Mouse (Mus musculus) embryonic facial prominence, embryonic 14.5 days (tissue): Measurements from ENCODE around the gene Dab1. TPM values are rescaled to one million over a fixed set of nuclear protein-coding genes. Genes with fewer than 3 reads are reported as not detected.

Experiments used
- ATAC-seq: fragments of 200-750 bp; cut with Nextera tagmentation; 2 replicates; pipeline ENCODE4 v1.8.0; 2017; ENCODE audit warnings: low read depth, moderate number of reproducible peaks, moderate TSS enrichment
- DNase-seq: peaks from one replicate; pipeline ENCODE4 v3.0.0-alpha.2; 2015; ENCODE audit warnings: low spot score
- H3K27ac ChIP-seq: fragments of 300-500 bp; sonication (generic); replicated peaks from 2 replicates; pipeline ENCODE4 v1.5.1; 2014; ENCODE audit warnings: low read depth, mild to moderate bottlenecking, low read length, moderate library complexity
- H3K27me3 ChIP-seq: fragments of 300-500 bp; sonication (generic); replicated peaks from 2 replicates; pipeline ENCODE4 v1.6.1; 2014; ENCODE audit warnings: low read length; ENCODE audit not compliant: control insufficient read depth, insufficient read depth
- H3K36me3 ChIP-seq: fragments of 300-500 bp; sonication (generic); 2 replicates; pipeline ENCODE4 v1.6.1; 2014; ENCODE audit warnings: low read length, mixed read lengths; ENCODE audit not compliant: control insufficient read depth, insufficient read depth
- H3K4me1 ChIP-seq: fragments of 300-500 bp; sonication (generic); 2 replicates; pipeline ENCODE4 v1.6.1; 2014; ENCODE audit warnings: antibody characterized with exemption, low read length; ENCODE audit not compliant: control insufficient read depth, insufficient read depth
- H3K4me2 ChIP-seq: fragments of 300-500 bp; sonication (generic); 2 replicates; pipeline ENCODE4 v1.6.1; 2014; ENCODE audit warnings: low read depth, mild to moderate bottlenecking, low read length, moderate library complexity, mixed read lengths
- H3K4me3 ChIP-seq: fragments of 300-500 bp; sonication (generic); 2 replicates; pipeline ENCODE4 v1.5.1; 2014; ENCODE audit warnings: low read depth, mild to moderate bottlenecking, low read length
- H3K9ac ChIP-seq: fragments of 300-500 bp; sonication (generic); 2 replicates; pipeline ENCODE4 v1.6.1; 2014; ENCODE audit warnings: low read depth, mild to moderate bottlenecking, low read length, moderate library complexity, mixed read lengths
- H3K9me3 ChIP-seq: fragments of 300-500 bp; sonication (generic); 2 replicates; pipeline ENCODE4 v1.6.1; 2016; ENCODE audit warnings: low read length; ENCODE audit not compliant: control insufficient read depth
- WGBS: fragments of 180-500 bp; shearing (Covaris S2); extraction: QIAGEN DNeasy Blood & Tissue Kit; methylation state at CpG from one replicate; pipeline ENCODE4 v1.1.7; 2014; 5-methylcytosine and 5-hydroxymethylcytosine counted together
- polyA plus RNA-seq: library from polyadenylated mRNA; unstranded; fragments of >200 nt; fragmentation: Nextera tagmentation; extraction: Ambion mirVana; gene quantifications from 2 replicates; pipeline ENCODE4 v1.2.1, GENCODE M21; 2014

The Dab1 gene
- polyA plus RNA-seq, 1 experiment from 2014 or later: 7.5 TPM

GRCm38 (mm10) chr4:104547091-104547490 is 927.9 kb downstream of the Dab1 start:
- H3K4me2 ChIP-seq: no peak overlapping the region
- H3K27ac ChIP-seq: no peak overlapping the region
- H3K4me3 ChIP-seq: no peak overlapping the region
- ATAC-seq (no peak; the same call in 1 of the 2 replicates), DNase-seq (peak; percentile 9)
- H3K9me3 ChIP-seq: no peaks in the 10 kb centered on the region
- no peaks in the 10 kb centered on the region for H3K4me1 ChIP-seq
- no peaks in the 10 kb centered on the region for H3K36me3 ChIP-seq
- H3K9ac ChIP-seq: no peak overlapping the region
- 76% methylated on average over 5 of the region's 5 CpGs for WGBS
- no peaks in the 10 kb centered on the region for H3K27me3 ChIP-seq

GRCm38 (mm10) chr4:104548287-104548686 is 929.1 kb downstream of the Dab1 start:
- Histone ChIP-seq H3K9me3 (no peaks in the 10 kb centered on the region), H3K4me3 (no peak overlapping the region), H3K4me2 (no peak overlapping the region), H3K27ac (no peak overlapping the region), H3K4me1 (no peaks in the 10 kb centered on the region), H3K27me3 (no peaks in the 10 kb centered on the region), H3K9ac (no peak overlapping the region), H3K36me3 (no peaks in the 10 kb centered on the region)
- ATAC-seq (no peak), DNase-seq (no peak)
- 100% methylated on average over 1 of the region's 1 CpGs for WGBS

DNA sequence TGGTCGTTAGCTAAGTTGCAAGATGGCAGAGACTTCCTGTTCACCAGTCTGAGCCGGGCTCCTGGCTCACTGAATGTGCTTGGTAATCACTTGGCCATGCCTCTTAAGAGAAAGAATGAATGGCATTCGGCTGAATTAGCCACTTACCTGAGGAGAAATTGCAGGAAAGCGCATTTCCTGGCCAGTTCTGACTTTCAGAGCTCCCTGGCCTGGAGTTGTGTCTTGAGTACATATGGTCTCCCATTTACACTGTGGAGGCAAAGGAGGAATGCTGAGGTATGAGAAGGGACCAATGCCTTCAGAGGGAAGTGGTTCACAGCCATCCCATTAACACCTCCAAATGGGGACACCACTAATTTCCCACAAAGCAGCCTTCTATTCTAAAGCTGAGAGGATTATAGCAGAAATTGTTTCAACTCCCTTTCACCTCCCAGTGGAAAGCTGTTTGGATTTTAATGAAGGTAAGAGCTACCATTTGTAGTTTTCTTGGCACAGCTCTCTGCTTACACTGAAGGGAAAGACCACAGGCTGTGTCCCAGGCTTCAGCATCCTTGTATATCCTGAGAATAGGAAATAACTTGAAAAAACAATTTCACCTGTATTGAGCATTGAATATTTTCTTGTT is 931.5 kb downstream of the Dab1 start:
- Histone ChIP-seq H3K36me3 (no peaks in the 10 kb centered on the region), H3K4me1 (no peaks in the 10 kb centered on the region), H3K9ac (no peak overlapping the region), H3K27ac (no peak overlapping the region), H3K4me3 (no peak overlapping the region), H3K4me2 (no peak overlapping the region), H3K27me3 (no peaks in the 10 kb centered on the region), H3K9me3 (no peaks in the 10 kb centered on the region)
- no peak for DNase-seq
- WGBS: 50% methylated on average over 4 of the region's 4 CpGs
- ATAC-seq: no peak

DNA sequence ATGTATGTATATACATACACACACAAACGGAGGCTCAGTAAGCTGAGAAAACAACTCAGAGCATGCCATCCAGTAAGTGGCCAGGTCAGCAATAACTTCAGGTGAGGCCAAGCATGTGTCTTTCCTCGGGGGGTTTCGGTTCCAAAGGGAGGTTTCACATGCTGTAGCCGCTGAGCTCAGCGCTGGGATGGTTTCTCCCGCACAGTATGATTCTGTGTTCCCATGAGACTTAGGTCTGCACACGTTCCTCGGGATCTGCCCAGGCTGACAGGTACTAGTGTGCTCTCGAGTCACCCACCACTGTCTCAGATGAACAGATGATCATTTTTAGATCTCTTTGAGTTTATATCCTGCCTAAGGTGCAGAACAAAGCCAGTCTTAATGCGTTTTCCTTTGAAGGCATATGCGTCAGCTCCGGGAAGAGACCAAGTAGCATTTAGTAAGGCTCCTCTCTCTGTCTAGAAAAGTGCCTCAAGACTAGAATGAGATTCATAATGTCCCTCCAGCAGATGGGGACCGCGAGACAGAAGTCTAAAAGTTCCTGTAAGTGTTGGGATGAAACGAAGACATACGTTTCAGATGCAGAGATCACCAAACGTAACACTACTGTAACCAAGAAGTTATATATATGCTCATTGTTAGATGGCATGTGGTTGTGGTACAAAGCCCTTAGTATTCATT is 932.4 kb downstream of the Dab1 start:
- Histone ChIP-seq H3K4me3 (no peak overlapping the region), H3K9ac (no peak overlapping the region), H3K27me3 (no peaks in the 10 kb centered on the region), H3K9me3 (no peaks in the 10 kb centered on the region), H3K27ac (no peak overlapping the region), H3K4me2 (no peak overlapping the region), H3K4me1 (0 out of 2 replicates have a peak, but pooled peaks cover 3% of the 10 kb centered on the region), H3K36me3 (no peaks in the 10 kb centered on the region)
- WGBS: 87% methylated on average over 17 of the region's 17 CpGs
- DNase-seq: no peak
- no peak for ATAC-seq

DNA sequence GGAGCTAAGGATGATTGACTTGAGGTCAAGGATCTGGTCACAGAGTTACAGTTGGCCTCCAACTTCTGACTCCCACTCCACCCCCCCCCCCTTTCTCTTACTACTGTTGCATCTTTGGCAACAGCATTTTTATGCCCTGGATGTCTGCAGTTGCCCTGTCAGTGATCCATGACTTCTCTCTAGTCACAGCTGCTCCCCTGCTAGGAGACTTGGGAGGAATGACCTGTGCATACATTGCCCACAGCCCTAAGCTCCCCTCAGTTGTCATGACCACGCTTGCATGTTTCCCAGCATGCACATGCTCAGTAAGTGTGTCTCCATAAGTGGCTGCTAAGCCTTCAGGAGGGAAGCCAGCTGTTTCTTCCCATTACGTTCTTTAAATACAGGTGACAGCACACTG is 936.2 kb downstream of the Dab1 start:
- no peak overlapping the region for H3K4me2 ChIP-seq
- no peak overlapping the region for H3K27ac ChIP-seq
- DNase-seq: peak; percentile 60
- H3K9me3 ChIP-seq: no peaks in the 10 kb centered on the region
- no peak overlapping the region for H3K9ac ChIP-seq
- H3K27me3 ChIP-seq: no peaks in the 10 kb centered on the region
- H3K36me3 ChIP-seq: no peaks in the 10 kb centered on the region
- 37% methylated on average over 2 of the region's 2 CpGs for WGBS
- H3K4me1 ChIP-seq: 0 out of 2 replicates have a peak, but pooled peaks cover 3% of the 10 kb centered on the region
- H3K4me3 ChIP-seq: no peak overlapping the region
- ATAC-seq: no peak

DNA sequence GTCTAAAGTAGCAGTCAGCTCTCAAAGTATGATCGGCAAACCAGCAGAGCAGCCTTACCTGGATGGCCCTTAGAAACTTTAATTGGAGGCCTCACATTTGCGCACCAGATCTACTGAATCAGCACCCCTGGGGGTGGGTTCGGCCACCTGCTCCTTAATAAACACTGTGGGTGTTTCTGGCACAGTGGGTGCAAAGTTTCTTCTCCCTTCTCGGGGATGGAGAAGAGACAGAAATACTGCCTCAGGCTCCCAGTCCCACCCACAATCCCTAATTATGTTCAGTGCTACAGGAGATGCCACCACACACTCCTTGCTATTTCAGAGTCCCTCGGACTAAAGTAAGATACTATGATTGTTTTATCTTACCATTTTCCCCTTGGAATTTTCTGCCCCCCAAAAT is 944.4 kb downstream of the Dab1 start:
- WGBS: 63% methylated on average over 5 of the region's 5 CpGs
- H3K9ac ChIP-seq: no peak overlapping the region
- no peaks in the 10 kb centered on the region for H3K27me3 ChIP-seq
- no peak overlapping the region for H3K4me2 ChIP-seq
- no peaks in the 10 kb centered on the region for H3K36me3 ChIP-seq
- H3K4me1 ChIP-seq: no peaks in the 10 kb centered on the region
- no peak overlapping the region for H3K27ac ChIP-seq
- DNase-seq: no peak
- no peak overlapping the region for H3K4me3 ChIP-seq
- no peaks in the 10 kb centered on the region for H3K9me3 ChIP-seq
- ATAC-seq: no peak

- H3K9ac ChIP-seq: no peak overlapping the region
- no peaks in the 10 kb centered on the region for H3K36me3 ChIP-seq
- WGBS: 64% methylated on average over 4 of the region's 4 CpGs
- no peaks in the 10 kb centered on the region for H3K9me3 ChIP-seq
- H3K27me3 ChIP-seq: 0 out of 2 replicates have a peak, but pooled peaks cover 5% of the 10 kb centered on the region
- H3K4me2 ChIP-seq: no peak overlapping the region
- H3K4me3 ChIP-seq: no peak overlapping the region
- ATAC-seq (no peak), DNase-seq (no peak)
- H3K27ac ChIP-seq: no peak overlapping the region
- H3K4me1 ChIP-seq: no peaks in the 10 kb centered on the region
Observed at GRCm38 (mm10) chr4:104570523-104570922, 951.4 kb downstream of the Dab1 start.

DNA sequence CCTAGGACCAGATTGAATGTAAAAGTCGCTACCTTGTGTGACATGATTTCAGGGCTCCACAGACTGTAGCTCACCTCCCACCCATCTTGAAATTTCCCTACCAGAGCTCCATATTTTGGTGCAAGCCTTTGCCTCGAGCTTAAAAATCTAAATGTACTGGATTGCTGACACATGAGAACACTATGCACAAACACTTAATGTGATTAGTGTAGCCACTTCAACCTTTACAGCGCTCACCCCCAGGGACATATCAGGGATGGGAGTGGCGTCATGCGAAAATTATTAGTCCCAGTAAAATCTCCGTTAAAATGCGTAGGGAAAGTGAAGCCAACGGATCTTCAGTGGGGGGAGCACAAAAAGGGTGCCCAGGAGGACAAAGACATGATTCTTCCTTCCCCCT is 953.3 kb downstream of the Dab1 start:
- DNase-seq (no peak), ATAC-seq (no peak)
- Histone ChIP-seq H3K27ac (no peak overlapping the region), H3K4me3 (no peak overlapping the region), H3K36me3 (no peaks in the 10 kb centered on the region), H3K9me3 (no peaks in the 10 kb centered on the region), H3K4me2 (no peak overlapping the region), H3K4me1 (no peaks in the 10 kb centered on the region), H3K27me3 (0 out of 2 replicates have a peak, but pooled peaks cover 5% of the 10 kb centered on the region), H3K9ac (no peak overlapping the region)
- WGBS: 47% methylated on average over 8 of the region's 8 CpGs

DNA sequence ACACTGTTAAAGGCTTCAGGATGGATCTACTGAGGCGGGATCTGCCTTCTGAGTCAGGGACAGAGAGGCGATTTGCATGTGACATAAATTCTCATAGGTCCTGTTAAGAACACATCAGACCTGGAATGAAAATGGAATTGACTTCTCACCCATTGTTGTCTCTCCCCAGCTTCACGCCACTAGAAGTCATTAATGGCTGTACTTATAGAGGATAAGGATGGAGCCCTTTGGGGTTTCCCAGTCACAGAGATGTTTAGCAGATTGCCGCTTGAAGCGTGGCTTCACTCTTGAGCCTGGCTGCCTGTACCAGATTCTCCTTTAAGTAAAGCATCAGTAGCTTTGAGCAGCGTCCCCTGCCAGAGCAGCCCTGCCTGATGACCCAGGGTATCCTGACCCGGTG is 954.3 kb downstream of the Dab1 start:
- no peak overlapping the region for H3K4me2 ChIP-seq
- H3K4me1 ChIP-seq: no peaks in the 10 kb centered on the region; the same call in 1 of the 2 replicates
- ATAC-seq (no peak), DNase-seq (no peak)
- 0 out of 2 replicates have a peak, but pooled peaks cover 5% of the 10 kb centered on the region for H3K27me3 ChIP-seq
- no peaks in the 10 kb centered on the region for H3K36me3 ChIP-seq
- 69% methylated on average over 7 of the region's 7 CpGs for WGBS
- no peak overlapping the region for H3K9ac ChIP-seq
- H3K9me3 ChIP-seq: no peaks in the 10 kb centered on the region
- H3K27ac ChIP-seq: no peak overlapping the region
- H3K4me3 ChIP-seq: no peak overlapping the region
